In genomic region chr6:51723053-51723452, GRCm38 (mm10) we compare ENCODE assay signal across 14 mouse cellular contexts.
DNase-seq lines count a peak whose midpoint lies in the region; ATAC-seq and TF ChIP-seq lines count a peak whose summit lies in the region.
"Had no signal": no experiment of that assay in that cellular context is flagged by ENCODE, and none has a peak within 500 bp of the region (broad histone marks: within the 10 kb centered on the region; RNA-seq: fewer than 3 reads in every experiment).

No protein-coding gene starts in this region.

- no peaks in the 10 kb centered on the region for H3K36me3 ChIP-seq in hindbrain, postnatal 0 days (ENCODE audit: insufficient read depth, low read length)
- no peaks in the 10 kb centered on the region for H3K36me3 ChIP-seq in hindbrain, embryonic 12.5 days
- H3K36me3 ChIP-seq in midbrain, embryonic 14.5 days (ENCODE audit: control insufficient read depth, insufficient read depth, low read length), result no peaks in the 10 kb centered on the region
- H3K36me3 ChIP-seq in midbrain, embryonic 10.5 days, result no peaks in the 10 kb centered on the region
- no peaks in the 10 kb centered on the region for H3K36me3 ChIP-seq in small intestine, adult 2 months (ENCODE audit: control insufficient read depth, insufficient read depth, low read length)
- H3K36me3 ChIP-seq: embryonic facial prominence, embryonic 12.5 days; forebrain, embryonic 15.5 days; hindbrain, embryonic 10.5 days had no signal

- no peak overlapping the region for H3K4me2 ChIP-seq in hindbrain, postnatal 0 days (ENCODE audit: low read depth, low read length)
- no peak overlapping the region for H3K4me2 ChIP-seq in hindbrain, embryonic 12.5 days (replicated peaks)
- no peak overlapping the region for H3K4me2 ChIP-seq in midbrain, embryonic 14.5 days (ENCODE audit: low read length)
- H3K4me2 ChIP-seq: embryonic facial prominence, embryonic 12.5 days; forebrain, embryonic 15.5 days had no signal

- TF ChIP-seq POLR2A in small intestine, adult 2 months (IDR thresholded peaks at IDR 0.05; ENCODE audit: low read depth, low read length), result no peak

- H3K27ac ChIP-seq in hindbrain, postnatal 0 days, result no peak overlapping the region
- H3K27ac ChIP-seq in hindbrain, embryonic 12.5 days, result no peak overlapping the region; the same call in 1 of the 2 replicates
- no peak overlapping the region; the same call in 1 of the 2 replicates for H3K27ac ChIP-seq in midbrain, embryonic 14.5 days (replicated peaks; ENCODE audit: low read depth, low read length)
- no peak overlapping the region for H3K27ac ChIP-seq in midbrain, embryonic 10.5 days (replicated peaks)
- H3K27ac ChIP-seq in small intestine, adult 2 months (ENCODE audit: insufficient read depth, low read depth, low read length), result no peak overlapping the region
- H3K27ac ChIP-seq: embryonic facial prominence, embryonic 12.5 days; forebrain, embryonic 15.5 days; hindbrain, embryonic 10.5 days had no signal

- DNase-seq in hindbrain, postnatal 0 days (ENCODE audit: low spot score), result peak; percentile 45
- peak; percentile 61 for DNase-seq in midbrain, embryonic 14.5 days
- DNase-seq in midbrain, embryonic 10.5 days (ENCODE audit: low spot score), result no peak
- peak; percentile 31 for DNase-seq in kidney, postnatal 14 days
- no peak for DNase-seq in right cerebral cortex, postnatal 14 days
- DNase-seq in layer of hippocampus, adult 18-20 months (ENCODE audit: low spot score in 2 of 2), result no peak
- DNase-seq: cerebellum, adult 9-10 months; heart, adult 11 months; layer of hippocampus, adult 9-11 months had no signal

- H3K4me3 ChIP-seq in hindbrain, postnatal 0 days (ENCODE audit: low read length), result no peak overlapping the region
- H3K4me3 ChIP-seq in hindbrain, embryonic 12.5 days, result no peak overlapping the region
- no peak overlapping the region for H3K4me3 ChIP-seq in midbrain, embryonic 14.5 days (replicated peaks; ENCODE audit: low read depth, low read length)
- no peak overlapping the region for H3K4me3 ChIP-seq in midbrain, embryonic 10.5 days
- no peak overlapping the region for H3K4me3 ChIP-seq in small intestine, adult 2 months (ENCODE audit: low read depth, low read length)
- H3K4me3 ChIP-seq: embryonic facial prominence, embryonic 12.5 days; forebrain, embryonic 15.5 days; hindbrain, embryonic 10.5 days had no signal

- no peak for ATAC-seq in hindbrain, postnatal 0 days
- ATAC-seq in hindbrain, embryonic 12.5 days (ENCODE audit: low FRiP score), result no peak
- ATAC-seq in midbrain, embryonic 14.5 days (ENCODE audit: low FRiP score, low TSS enrichment), result no peak
- ATAC-seq: forebrain, embryonic 15.5 days had no signal

- 37% methylated on average over 4 of the region's 4 CpGs for WGBS in hindbrain, postnatal 0 days
- 45% methylated on average over 4 of the region's 4 CpGs for WGBS in hindbrain, embryonic 12.5 days
- 40% methylated on average over 4 of the region's 4 CpGs for WGBS in midbrain, embryonic 14.5 days
- 55% methylated on average over 4 of the region's 4 CpGs for WGBS in midbrain, embryonic 10.5 days
- 22% methylated on average over 4 of the region's 4 CpGs for WGBS in small intestine, adult 2 months

- peak; percentile 60 for TF ChIP-seq CTCF in hindbrain, postnatal 0 days (IDR thresholded peaks at IDR 0.05; ENCODE audit: low read depth)
- TF ChIP-seq CTCF in small intestine, adult 2 months (IDR thresholded peaks at IDR 0.05; ENCODE audit: extremely low read depth, insufficient read length, insufficient replicate concordance, low read depth, low read length), result peak; percentile 23; the same call in 1 of the 2 replicates

- H3K4me1 ChIP-seq in hindbrain, postnatal 0 days (ENCODE audit: insufficient read depth, low read length), result no peaks in the 10 kb centered on the region
- no peaks in the 10 kb centered on the region for H3K4me1 ChIP-seq in hindbrain, embryonic 12.5 days
- H3K4me1 ChIP-seq in midbrain, embryonic 14.5 days (ENCODE audit: control insufficient read depth, insufficient read depth, low read length), result 0 out of 2 replicates have a peak, but pooled peaks cover 3% of the 10 kb centered on the region
- no peaks in the 10 kb centered on the region for H3K4me1 ChIP-seq in midbrain, embryonic 10.5 days
- H3K4me1 ChIP-seq in small intestine, adult 2 months (ENCODE audit: control insufficient read depth, insufficient read depth, insufficient read length, low read length), result peaks cover 4% of the 10 kb centered on the region; the same call in 1 of the 2 replicates
- H3K4me1 ChIP-seq: embryonic facial prominence, embryonic 12.5 days; hindbrain, embryonic 10.5 days had no signal

- no peak overlapping the region for H3K9ac ChIP-seq in hindbrain, postnatal 0 days (replicated peaks; ENCODE audit: low read length)
- no peak overlapping the region for H3K9ac ChIP-seq in hindbrain, embryonic 12.5 days
- H3K9ac ChIP-seq in midbrain, embryonic 14.5 days (replicated peaks; ENCODE audit: low read length), result no peak overlapping the region
- H3K9ac ChIP-seq: embryonic facial prominence, embryonic 12.5 days; forebrain, embryonic 15.5 days had no signal

- no peaks in the 10 kb centered on the region for H3K9me3 ChIP-seq in hindbrain, postnatal 0 days (ENCODE audit: low read length)
- no peaks in the 10 kb centered on the region for H3K9me3 ChIP-seq in hindbrain, embryonic 12.5 days (replicated peaks)
- H3K9me3 ChIP-seq in midbrain, embryonic 14.5 days (ENCODE audit: control insufficient read depth, low read length), result no peaks in the 10 kb centered on the region
- no peaks in the 10 kb centered on the region for H3K9me3 ChIP-seq in midbrain, embryonic 10.5 days (replicated peaks)
- H3K9me3 ChIP-seq: embryonic facial prominence, embryonic 12.5 days; forebrain, embryonic 15.5 days; hindbrain, embryonic 10.5 days had no signal

- no peaks in the 10 kb centered on the region for H3K27me3 ChIP-seq in hindbrain, postnatal 0 days (ENCODE audit: insufficient read depth, low read length)
- H3K27me3 ChIP-seq in hindbrain, embryonic 12.5 days, result no peaks in the 10 kb centered on the region
- no peaks in the 10 kb centered on the region for H3K27me3 ChIP-seq in midbrain, embryonic 14.5 days (ENCODE audit: control insufficient read depth, insufficient read depth, low read length)
- H3K27me3 ChIP-seq in midbrain, embryonic 10.5 days (ENCODE audit: low read depth, poor library complexity, severe bottlenecking), result no peaks in the 10 kb centered on the region
- H3K27me3 ChIP-seq in small intestine, adult 2 months (ENCODE audit: control insufficient read depth, insufficient read depth, low read length), result no peaks in the 10 kb centered on the region
- H3K27me3 ChIP-seq: embryonic facial prominence, embryonic 12.5 days; forebrain, embryonic 15.5 days had no signal

Comparison
In these comparisons a context has a peak if more than half of its experiments do, and no peak if none do; other contexts are left out.
1. DNase-seq: peak in hindbrain, postnatal 0 days (single experiment), midbrain, embryonic 14.5 days (single experiment) and kidney, postnatal 14 days (single experiment); none in midbrain, embryonic 10.5 days (single experiment), right cerebral cortex, postnatal 14 days (single experiment) and layer of hippocampus, adult 18-20 months (0 of 2).